Mouse (Mus musculus) adrenal gland, adult 8-10 months (tissue): ENCODE data around the gene Rsrp1. TPM values are rescaled to one million over a fixed set of nuclear protein-coding genes. Genes with fewer than 3 reads are reported as not detected.

ENCODE experiments used
- DNase-seq: peaks from one replicate; pipeline ENCODE4 v3.0.0; 2022
- total RNA-seq, 4 experiments: library from RNA; stranded (reverse); gene quantifications; 2 replicates each; pipeline ENCODE4 v1.2.4; 2022

Gene Rsrp1
- total RNA-seq, 4 experiments from 2014 or later, result 450 to 493 (median 461) TPM

DNA sequence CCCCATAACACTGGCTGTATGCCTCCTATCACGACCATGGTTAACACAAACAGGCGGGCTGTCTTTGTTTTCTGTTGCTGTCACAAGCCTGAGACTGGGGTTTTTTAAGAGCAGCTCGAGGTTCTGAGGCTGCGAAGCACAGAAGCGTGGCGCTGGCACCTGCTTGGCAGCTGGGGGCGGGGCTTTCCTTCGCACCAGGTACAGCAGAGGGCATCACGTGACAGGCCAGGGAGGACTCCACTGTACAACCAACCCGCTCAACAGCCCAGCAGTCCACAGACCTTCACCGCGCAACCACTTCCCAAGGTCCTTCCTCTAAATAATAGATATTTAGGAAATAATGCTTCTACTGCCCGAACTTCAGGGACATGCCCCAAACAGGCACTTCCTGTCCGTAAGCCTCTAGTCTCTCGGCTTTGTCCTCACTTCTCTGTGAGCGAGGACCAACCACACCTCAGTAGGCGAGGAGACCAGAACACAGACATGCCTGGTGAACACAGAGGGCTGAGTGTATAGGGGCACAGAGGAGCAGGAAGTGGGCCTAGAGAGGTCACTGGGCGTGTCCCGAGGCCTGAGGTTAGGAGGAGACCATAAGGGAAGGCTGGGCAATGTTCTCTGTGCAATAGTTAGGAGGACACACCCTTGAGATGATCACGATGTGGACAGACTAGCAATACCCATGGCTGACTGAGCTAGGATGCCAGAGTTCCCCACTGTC lies 44.7 kb downstream of the Rsrp1 start:
- no peak for DNase-seq

DNA sequence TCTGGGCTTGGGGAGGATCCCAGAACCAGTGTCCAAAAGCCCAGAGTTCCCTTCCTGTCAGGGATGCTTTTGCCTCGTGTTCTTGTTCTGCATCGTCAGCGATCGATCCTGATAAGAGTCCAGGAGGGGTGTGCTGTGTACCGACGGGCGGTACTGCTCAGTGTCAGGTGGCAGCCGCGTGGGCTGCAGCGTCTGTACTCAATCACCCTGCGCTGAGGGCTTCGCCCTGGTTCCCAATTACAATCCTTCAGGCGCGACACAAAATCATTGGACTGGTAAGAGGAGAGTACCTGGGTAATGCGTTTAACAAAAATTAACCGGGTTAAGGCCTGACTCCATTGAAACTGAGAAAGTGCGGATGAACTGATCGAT lies 45.2 kb downstream of the Rsrp1 start:
- no peak for DNase-seq

DNA sequence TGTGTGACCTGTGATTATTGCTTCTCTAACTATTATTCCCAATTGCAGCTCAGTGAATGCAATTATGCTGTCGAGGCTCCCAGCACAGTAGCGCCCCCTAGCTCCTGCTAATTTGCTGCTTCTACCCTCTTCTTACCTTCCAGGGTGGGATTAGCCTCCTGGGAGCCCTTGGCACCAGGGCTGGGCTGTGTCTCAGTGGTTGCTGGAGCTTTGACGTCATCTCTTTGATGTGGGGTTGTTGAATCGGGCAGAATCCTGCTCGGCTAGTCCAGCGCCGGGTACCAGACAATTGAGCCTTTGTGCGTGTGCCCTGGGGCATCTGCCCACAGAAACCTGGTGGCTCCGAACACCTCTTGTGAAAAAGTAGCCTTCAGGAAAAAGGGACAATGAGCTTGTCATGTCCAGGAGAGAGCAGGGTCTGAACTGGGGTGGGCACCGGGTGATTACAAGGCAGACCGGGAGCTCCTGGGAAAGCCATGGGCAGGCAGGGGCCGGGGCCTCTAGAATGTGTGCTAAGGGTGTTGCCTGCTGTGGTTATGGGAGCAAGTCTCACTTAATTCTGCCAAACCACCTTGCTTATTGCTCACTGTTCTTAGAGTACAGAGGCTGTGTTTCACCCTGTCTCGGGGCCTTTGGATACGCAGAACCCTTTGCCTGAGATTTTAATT lies 52.0 kb downstream of the Rsrp1 start:
- no peak for DNase-seq

DNA sequence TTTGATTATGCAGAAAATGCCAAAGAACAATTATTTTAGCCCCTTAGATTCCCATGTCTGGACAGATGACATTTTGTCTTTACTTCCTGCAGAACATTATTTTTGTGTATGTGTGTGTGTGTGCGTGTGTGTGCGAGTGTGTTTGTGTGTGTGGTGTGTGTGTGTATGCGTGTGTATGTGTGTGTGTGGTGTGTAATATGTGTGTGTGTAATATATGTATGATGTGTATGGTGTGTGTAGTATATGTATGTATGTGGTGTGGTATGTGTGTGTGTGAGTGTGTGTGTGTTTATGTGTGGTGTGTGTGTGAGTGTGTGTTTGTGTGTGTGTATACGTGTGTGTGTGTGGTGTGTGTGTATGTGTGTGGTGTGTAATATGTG lies 52.5 kb downstream of the Rsrp1 start:
- DNase-seq, result no peak

Other genes with a start within 250 kb of the Rsrp1 start
- gene Man1c1, start 219.3 kb upstream of the Rsrp1 start, total RNA-seq, result 10 to 100 TPM; 15.3 to 41.3 (median 29.9) TPM
- 10 to 100 TPM; 46.7 to 49.4 (median 48.4) TPM for gene Ldlrap1, start 155.6 kb upstream of the Rsrp1 start, total RNA-seq
- gene Maco1, start 70.2 kb upstream of the Rsrp1 start, total RNA-seq, result 10 to 100 TPM; 36.2 to 51.0 (median 47.8) TPM
- 1 to 10 TPM in 1 of 4 experiments, under 1 TPM in 1, not detected in 2; 0.84 to 1.1 TPM for gene Rhd, start 59.1 kb upstream of the Rsrp1 start, total RNA-seq
- 100 to 1,000 TPM; 200 to 410 (median 314) TPM for gene Tmem50a, start 8.6 kb upstream of the Rsrp1 start, total RNA-seq
- gene Syf2, start 7.3 kb downstream of the Rsrp1 start, total RNA-seq, result 100 to 1,000 TPM in 1 of 4 experiments, 10 to 100 TPM in 3; 80.6 to 102 (median 92.5) TPM
- gene Runx3, start 197.1 kb downstream of the Rsrp1 start, total RNA-seq, result 1 to 10 TPM in 3 of 4 experiments, under 1 TPM in 1; 0.96 to 3.8 (median 2.1) TPM